Mouse (Mus musculus) cerebellum, adult 2 months (tissue): ENCODE measurements around the gene Zfp398. TPM values are rescaled to one million over a fixed set of nuclear protein-coding genes. Genes with fewer than 3 reads are reported as not detected.

Experiments
- DNase-seq, 2 experiments: peaks; one replicate each; pipeline ENCODE4 v3.0.0; 2021
- H3K27ac ChIP-seq: fragments of 200-500 bp; 2 replicates; pipeline ENCODE4 v1.5.1; 2012; ENCODE audit warnings: low read length, control low read depth, inconsistent platforms; ENCODE audit not compliant: insufficient read depth
- H3K27me3 ChIP-seq: fragments of 200-500 bp; 2 replicates; pipeline ENCODE4 v1.6.1; 2012; ENCODE audit warnings: inconsistent platforms, mild to moderate bottlenecking, low read length, moderate library complexity; ENCODE audit not compliant: control insufficient read depth, insufficient read depth
- H3K4me1 ChIP-seq: fragments of 200-500 bp; 2 replicates; pipeline ENCODE4 v1.6.1; 2011; ENCODE audit warnings: low read length; ENCODE audit not compliant: control insufficient read depth, insufficient read depth
- H3K4me3 ChIP-seq: fragments of 200-500 bp; replicated peaks from 2 replicates; pipeline ENCODE3; 2011; ENCODE audit warnings: mild to moderate bottlenecking, low read depth, low read length, control low read depth; ENCODE audit not compliant: insufficient read depth
- CTCF ChIP-seq: fragments of 200-500 bp; IDR thresholded peaks from 2 replicates; pipeline ENCODE4 v1.5.1; 2011; ENCODE audit warnings: low read depth, mild to moderate bottlenecking, control low read depth, low read length, moderate library complexity, borderline replicate concordance; ENCODE audit not compliant: insufficient read depth
- POLR2A ChIP-seq: fragments of 200-500 bp; IDR thresholded peaks from 2 replicates; pipeline ENCODE4 v1.6.1; 2011; ENCODE audit warnings: low read length, control low read depth, borderline replicate concordance; ENCODE audit not compliant: insufficient read depth
- WGBS: fragments of 180-500 bp; shearing (Covaris S2); methylation state at CpG from one replicate; pipeline ENCODE4 v1.1.7; 2018; 5-methylcytosine and 5-hydroxymethylcytosine counted together
- polyA plus RNA-seq: library from polyadenylated mRNA; depleted of rRNA; stranded (reverse); fragments of >200 nt; gene quantifications from 2 replicates; pipeline ENCODE4 v1.2.3, GENCODE M21; 2012

The Zfp398 gene
- polyA plus RNA-seq, 1 experiment: 20.0 TPM

DNA sequence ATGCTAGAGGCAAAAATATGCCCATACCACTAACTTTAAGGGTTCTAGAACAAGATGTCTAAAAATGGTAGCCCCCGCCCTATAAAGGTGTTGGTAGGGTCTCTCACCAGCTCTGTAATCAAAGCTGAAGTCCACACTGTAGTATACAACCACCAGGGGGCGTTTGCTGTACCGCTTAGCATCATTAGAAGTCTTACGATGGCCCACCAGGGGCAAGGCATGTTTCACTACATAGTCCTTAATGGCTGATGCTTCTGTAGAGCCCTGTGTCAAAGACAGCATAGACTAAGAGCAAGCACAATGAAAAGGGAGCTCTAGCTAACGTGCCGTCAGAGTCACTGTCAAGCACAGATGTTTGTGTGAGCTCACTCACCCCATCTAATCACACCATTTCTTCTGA lies 36.4 kb upstream of the Zfp398 start:
- Histone ChIP-seq H3K27ac (no peak overlapping the region), H3K4me1 (no peaks in the 10 kb centered on the region), H3K27me3 (no peaks in the 10 kb centered on the region; the same call in 1 of the 2 replicates), H3K4me3 (no peak overlapping the region)
- no peak for TF ChIP-seq POLR2A
- peak; percentile 64; the same call in 1 of the 2 replicates for TF ChIP-seq CTCF
- 39% methylated on average over 6 of the region's 6 CpGs for WGBS
- DNase-seq: peak in 1 of 2 experiments; percentile 42

DNA sequence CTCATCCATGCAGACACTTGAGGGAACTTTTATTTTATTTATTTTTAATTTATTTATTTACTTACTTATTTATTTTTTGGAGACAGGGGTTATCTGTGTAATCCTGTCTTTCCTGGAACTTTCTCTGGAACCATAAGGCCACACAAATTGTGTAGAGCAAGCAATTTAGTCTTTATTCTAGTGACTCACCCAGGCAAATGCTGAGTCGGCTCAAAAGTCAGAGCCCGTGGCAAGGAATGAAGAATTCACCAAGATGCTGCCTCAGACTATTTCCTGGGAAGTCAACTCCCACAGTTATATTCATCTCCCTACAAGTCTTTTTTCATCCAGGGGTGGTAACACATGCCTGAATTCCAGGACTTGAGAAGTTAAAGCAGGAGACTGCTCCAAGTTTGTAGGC lies 29.9 kb upstream of the Zfp398 start:
- TF ChIP-seq CTCF: no peak
- TF ChIP-seq POLR2A: no peak
- Histone ChIP-seq H3K4me3 (no peak overlapping the region), H3K4me1 (no peaks in the 10 kb centered on the region; the same call in none of the 2 replicates), H3K27me3 (no peaks in the 10 kb centered on the region), H3K27ac (no peak overlapping the region)
- WGBS: 67% methylated on average over 2 of the region's 2 CpGs
- DNase-seq: no peak

DNA sequence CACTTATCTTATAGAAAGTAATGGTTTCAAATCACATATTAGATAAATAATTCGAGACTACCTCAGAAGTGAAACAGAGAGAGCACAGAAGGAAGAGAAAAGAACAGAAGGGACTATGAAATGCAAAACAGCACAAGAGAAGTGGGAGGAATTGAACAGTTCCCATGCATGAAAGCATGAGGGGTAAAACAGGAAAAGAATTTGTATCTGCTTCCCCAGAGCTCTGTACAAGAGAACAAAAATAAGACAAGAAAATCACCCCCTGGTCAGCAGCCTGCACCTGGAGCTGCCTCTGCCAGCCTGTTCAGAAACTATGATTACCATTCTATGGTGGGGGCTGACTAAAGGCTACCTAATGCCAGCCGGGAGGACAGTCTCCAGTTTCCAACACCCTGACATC lies 28.0 kb upstream of the Zfp398 start:
- no peak for DNase-seq
- Histone ChIP-seq H3K27me3 (no peaks in the 10 kb centered on the region), H3K27ac (no peak overlapping the region), H3K4me3 (no peak overlapping the region), H3K4me1 (peaks cover 7% of the 10 kb centered on the region)
- TF ChIP-seq POLR2A (no peak), CTCF (no peak)
- 81% methylated on average over 2 of the region's 2 CpGs for WGBS

DNA sequence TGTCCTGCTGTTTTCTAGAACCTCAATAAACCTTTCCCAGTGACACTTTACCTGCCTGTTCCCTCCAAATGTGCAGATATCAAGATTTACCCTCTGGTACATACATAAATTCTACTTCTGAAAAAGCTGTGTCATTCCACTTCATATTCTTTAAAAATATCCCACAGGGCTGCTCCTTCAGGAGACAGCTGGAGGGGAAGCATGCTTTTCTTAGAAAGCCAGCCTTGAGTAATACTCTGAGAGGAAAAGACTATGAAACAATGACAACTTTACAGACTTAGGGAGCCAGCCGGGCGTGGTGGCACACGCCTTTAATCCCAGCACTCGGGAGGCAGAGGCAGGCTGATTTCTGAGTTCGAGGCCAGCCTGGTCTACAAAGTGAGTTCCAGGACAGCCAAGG lies 26.9 kb upstream of the Zfp398 start:
- Histone ChIP-seq H3K27me3 (no peaks in the 10 kb centered on the region), H3K27ac (no peak overlapping the region), H3K4me3 (no peak overlapping the region), H3K4me1 (peaks cover 7% of the 10 kb centered on the region)
- TF ChIP-seq CTCF (no peak), POLR2A (no peak)
- DNase-seq: no peak
- 86% methylated on average over 5 of the region's 5 CpGs for WGBS

DNA sequence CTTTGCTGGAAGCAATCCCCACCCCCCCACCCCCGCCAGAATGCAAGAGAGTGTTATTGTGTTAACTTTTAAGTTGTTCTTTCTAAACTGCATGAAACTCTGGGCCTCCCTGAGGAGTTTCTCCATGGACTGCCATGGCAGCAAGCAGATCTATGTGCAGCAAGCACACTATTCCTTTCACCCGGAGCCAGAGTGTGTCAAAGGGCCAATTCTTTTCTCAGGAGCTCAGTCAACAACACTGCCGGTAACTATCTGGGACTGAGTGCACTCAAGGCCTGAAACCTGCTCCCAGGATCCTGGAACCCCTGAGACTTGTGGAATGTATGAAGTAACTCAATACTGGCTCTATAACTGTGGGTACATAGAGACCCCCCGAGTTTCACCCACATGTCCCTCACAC lies 26.4 kb upstream of the Zfp398 start:
- TF ChIP-seq POLR2A: no peak
- TF ChIP-seq CTCF: no peak
- H3K27me3 ChIP-seq: no peaks in the 10 kb centered on the region
- WGBS: 65% methylated on average over 4 of the region's 4 CpGs
- H3K4me3 ChIP-seq: no peak overlapping the region
- no peak overlapping the region for H3K27ac ChIP-seq
- DNase-seq: no peak
- peaks cover 7% of the 10 kb centered on the region for H3K4me1 ChIP-seq

DNA sequence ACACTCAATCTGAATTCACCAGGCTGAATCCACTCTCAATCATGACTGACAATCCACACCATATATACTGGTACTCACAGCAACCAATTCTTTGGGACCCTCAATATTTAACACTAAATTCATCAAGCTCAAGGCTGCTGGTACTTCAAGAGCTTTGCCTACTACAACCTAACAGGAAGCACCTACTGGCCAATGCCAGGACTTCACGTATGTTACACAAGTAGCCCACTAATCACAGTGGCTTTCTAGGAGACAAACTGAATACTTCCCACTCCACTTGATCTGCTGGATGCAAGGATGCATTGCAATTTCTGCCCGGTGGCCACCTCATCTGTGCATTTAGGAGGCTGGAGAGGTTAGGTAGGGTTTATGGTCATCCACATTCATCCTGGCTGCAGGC lies 25.3 kb upstream of the Zfp398 start:
- Histone ChIP-seq H3K27ac (no peak overlapping the region), H3K4me1 (peaks cover 7% of the 10 kb centered on the region), H3K27me3 (no peaks in the 10 kb centered on the region), H3K4me3 (no peak overlapping the region)
- WGBS: 69% methylated on average over 2 of the region's 2 CpGs
- no peak for DNase-seq
- TF ChIP-seq POLR2A (no peak), CTCF (no peak)

DNA sequence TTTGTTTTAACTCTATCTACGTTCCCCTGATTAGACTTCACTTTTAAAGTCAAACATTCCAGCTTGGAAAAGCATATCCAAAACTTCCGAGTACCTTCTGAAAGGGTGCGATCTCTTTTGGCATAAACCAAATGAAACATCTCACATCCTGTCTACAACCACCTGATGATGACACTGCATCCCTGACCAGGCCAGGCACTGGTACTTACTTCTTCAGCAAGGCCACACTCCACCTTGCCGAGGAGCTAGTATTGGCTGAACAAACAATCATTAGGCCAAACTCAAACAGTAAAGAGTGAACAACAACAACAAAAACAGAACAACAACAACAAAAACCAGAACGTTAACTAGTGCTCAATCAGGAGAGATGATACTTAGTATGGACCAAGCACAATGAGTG lies 24.1 kb upstream of the Zfp398 start:
- TF ChIP-seq CTCF (no peak), POLR2A (no peak)
- no peak for DNase-seq
- Histone ChIP-seq H3K4me1 (peaks cover 7% of the 10 kb centered on the region), H3K27me3 (no peaks in the 10 kb centered on the region), H3K27ac (no peak overlapping the region), H3K4me3 (no peak overlapping the region)
- 59% methylated on average over 5 of the region's 5 CpGs for WGBS

DNA sequence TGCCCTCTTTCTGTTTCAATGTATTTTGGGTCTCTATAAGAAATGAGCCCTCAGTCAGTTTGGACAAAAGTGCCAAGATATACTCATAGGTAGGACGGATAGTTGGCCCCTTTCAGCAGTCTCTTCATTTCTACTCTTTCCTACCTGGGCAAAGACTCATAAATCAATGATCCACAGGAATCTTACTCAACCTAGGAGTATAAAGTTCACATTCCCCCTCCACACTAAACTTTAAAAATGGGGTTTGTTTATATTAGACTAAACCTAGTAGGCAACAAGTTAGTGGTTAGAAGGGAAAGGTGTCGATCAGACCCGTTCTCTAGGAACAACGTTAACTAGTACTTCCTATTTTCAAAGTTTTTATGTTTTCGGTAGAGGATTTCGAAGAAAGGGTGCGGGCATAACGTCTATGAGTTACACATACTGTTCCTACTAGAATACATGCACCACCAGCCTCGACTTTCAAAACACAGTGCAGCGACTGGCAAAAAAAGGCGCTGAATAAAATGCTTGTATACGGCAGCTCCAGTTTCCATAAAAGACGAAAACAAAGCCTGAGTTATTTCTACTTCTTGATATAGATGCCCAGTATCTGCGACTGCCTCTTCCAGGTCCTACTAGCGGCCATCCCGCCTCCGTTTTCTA lies 23.1 kb upstream of the Zfp398 start:
- 1% methylated on average over 17 of the region's 17 CpGs for WGBS
- Histone ChIP-seq H3K4me1 (peaks cover 7% of the 10 kb centered on the region), H3K27me3 (no peaks in the 10 kb centered on the region), H3K4me3 (peak overlapping the region; percentile 80), H3K27ac (no peak overlapping the region)
- DNase-seq: no peak
- TF ChIP-seq CTCF (no peak), POLR2A (no peak)
